Mouse (Mus musculus) gastrocnemius, postnatal 14 days (tissue): Measurements from ENCODE around the gene Eml5. TPM values are rescaled to one million over a fixed set of nuclear protein-coding genes. Genes with fewer than 3 reads are reported as not detected.
A peak's percentile ranks its signal among the peaks of the same experiment; 100 is the strongest.

Source experiments
- DNase-seq: peaks from one replicate; pipeline ENCODE4 v3.0.0; 2021; ENCODE audit warnings: mixed read lengths
- intact Hi-C: fragments of 180-260 bp; cut with DNase I; formaldehyde crosslinking; loops from one replicate; pipeline ENCODE4 v1.15.1; 2025; ENCODE audit warnings: low total_unique reads
- long read RNA-seq, 2 experiments: library from polyadenylated mRNA; stranded (forward); transcript quantifications; one replicate each; pipeline ENCODE4 v2.0.0; 2021
- total RNA-seq, 2 experiments: library from RNA; stranded (reverse); gene quantifications; 2 replicates each; pipeline ENCODE4 v1.2.3; 2021

The Eml5 gene
- 1 to 10 TPM; 1.3 to 1.7 TPM for total RNA-seq
- long read RNA-seq, experiment 1, partial matches to known transcripts: 0 of 2 reads
- long read RNA-seq, experiment 1, other reads (novel, unspliced or antisense): 1 of 2 reads
- long read RNA-seq, experiment 2, partial matches to known transcripts: 0 of 1 reads
- long read RNA-seq, experiment 2, other reads (novel, unspliced or antisense): 1 of 1 reads

GRCm38 (mm10) chr12:98900881-98901801, at the start of gene Eml5:
TSS of gene Eml5 (minus strand) at chr12:98901484.
- intact Hi-C loops: no loop called here
- peak; percentile 76 for DNase-seq

- no peak for DNase-seq
- intact Hi-C loops: no loop called here
These were observed 31.6 kb upstream of the Eml5 start for GRCm38 (mm10) chr12:98932856-98933255.

- intact Hi-C loops: no loop called here
- no peak for DNase-seq
These were observed 31.2 kb upstream of the Eml5 start for GRCm38 (mm10) chr12:98932441-98932840.

GRCm38 (mm10) chr12:98931174-98931573, 29.9 kb upstream of the Eml5 start:
- intact Hi-C loops: no loop called here
- DNase-seq: no peak

DNA sequence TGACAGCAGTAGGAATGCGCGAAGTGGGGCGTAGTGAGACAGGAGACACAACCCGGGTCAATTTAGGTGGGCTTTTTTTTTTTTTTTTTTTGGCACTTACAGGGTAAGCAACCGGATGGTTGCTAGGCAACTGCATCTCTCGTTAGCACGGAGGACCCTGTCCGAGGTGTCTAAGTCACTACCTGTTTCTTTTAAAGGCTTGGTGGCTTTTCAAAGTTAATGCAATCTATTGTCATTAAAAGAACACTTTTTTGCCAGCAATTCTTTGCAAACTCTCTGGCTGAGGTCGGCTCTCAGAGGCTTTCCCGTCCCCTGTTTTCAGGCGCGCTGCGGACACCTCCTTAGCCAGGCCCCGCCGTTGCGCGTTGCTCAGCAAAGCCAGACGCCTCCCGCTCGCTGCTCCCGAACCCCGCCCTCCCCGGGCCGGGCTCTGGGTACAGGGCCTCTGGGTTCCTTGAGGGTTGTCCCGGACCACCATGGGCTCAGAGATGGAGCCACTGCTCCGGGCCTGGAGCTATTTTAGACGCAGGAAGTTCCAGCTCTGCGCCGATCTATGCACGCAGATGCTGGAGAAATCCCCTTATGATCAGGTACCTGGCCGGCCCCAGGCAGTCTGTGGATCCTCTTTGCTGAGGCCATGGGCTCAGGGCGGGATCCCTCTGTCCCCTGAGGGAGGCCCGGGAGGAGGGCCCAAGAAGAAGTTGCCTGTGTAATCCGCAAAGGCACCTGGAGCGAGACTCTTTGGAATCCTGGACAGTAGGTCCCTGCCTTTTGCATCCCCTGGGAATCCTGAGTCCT, 19.1 kb upstream of the Eml5 start, which contains the start of gene Ttc8:
Gene Ttc8, plus strand, starts transcription at position 381 of the 798 bp plus-strand sequence.
- peak; percentile 89 for DNase-seq
- intact Hi-C loops: no loop called here

DNA sequence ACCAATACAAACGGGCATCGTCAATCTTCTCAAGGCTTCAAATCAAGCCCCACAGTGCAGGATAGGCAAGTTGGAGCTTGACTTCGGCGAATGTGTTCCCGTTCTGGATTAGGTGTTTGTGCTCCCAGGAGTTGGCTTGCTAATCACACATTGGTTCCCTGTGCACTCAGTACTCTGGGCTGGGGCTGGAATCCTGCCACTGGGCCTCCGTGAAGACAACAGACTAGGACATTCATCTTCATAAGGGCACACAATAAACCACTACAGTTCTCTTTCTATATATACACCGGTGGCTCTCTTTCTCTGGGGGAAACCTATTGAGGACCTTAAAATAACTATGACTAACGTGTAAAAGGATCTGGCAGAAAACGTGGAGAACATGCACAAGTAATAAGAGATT, 8.8 kb upstream of the Eml5 start:
- intact Hi-C loops: no loop called here
- DNase-seq: no peak

- intact Hi-C loops: no loop called here
- no peak for DNase-seq
These were observed 4.2 kb upstream of the Eml5 start for GRCm38 (mm10) chr12:98905466-98905865.

- DNase-seq: no peak
- intact Hi-C loops: no loop called here
These were observed 873 bp downstream of the Eml5 start for GRCm38 (mm10) chr12:98900341-98900880.

DNA sequence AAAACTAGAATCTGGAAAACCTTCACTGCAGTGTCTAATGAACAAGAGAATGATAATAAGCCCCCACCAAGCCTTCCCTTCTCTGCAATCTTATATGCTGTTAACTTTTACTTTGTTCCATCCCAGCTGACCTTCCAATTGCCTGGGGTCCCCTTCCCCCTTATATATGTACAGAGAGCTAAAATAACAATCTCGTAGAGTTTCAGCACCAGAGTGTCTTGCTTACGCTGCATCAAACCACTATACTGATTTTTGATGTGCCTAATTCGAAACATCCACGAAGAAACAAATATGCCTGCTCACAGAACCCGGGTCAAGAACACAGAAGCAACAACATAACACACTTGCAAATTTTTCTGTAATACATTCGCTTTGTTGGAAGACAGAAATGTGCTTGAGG, 1.6 kb downstream of the Eml5 start:
- DNase-seq: no peak
- intact Hi-C loops: no loop called here

GRCm38 (mm10) chr12:98896761-98897160, 4.5 kb downstream of the Eml5 start:
- intact Hi-C loops: no loop called here
- DNase-seq: no peak

DNA sequence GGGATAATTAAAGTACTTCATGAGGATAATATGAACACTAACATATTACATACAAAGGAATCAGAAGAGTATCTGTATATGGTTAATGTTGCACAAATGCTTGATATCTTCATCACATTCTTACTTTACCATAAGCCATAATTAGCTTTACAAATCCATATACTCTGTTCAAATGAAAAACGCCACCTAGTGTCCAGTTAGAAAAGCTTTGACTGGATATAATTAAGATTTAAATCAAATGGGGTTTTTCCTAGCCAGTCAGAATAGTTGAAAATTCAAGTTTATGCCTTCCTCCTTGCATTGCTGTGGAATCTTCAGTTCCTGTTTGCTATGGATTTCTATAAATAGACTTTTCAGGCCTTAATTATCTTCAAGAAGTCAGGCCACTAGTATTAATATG, 16.8 kb downstream of the Eml5 start:
- intact Hi-C loops: no loop called here
- no peak for DNase-seq

DNA sequence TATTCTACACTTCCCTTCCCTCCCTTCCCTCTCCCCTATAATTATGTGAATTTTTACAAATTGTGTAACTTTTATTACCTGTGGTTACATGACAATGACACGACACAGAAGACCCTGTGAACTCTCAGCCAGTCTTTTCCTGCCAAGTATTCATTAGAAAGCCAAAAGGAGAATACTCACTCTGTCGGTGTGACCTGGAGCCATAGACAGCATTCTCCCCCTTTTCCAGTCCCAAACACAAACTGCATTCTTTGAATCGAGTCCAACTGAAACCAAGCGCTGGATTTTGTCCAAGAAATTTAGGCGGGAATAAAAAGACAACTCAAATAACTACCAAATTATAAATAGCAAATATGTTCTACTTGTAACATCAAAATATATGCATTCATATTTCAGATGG, 19.5 kb downstream of the Eml5 start:
- no peak for DNase-seq
- intact Hi-C loops: no loop called here

- intact Hi-C loops: no loop called here
- no peak for DNase-seq
These were observed 22.6 kb downstream of the Eml5 start for GRCm38 (mm10) chr12:98878693-98879092.

DNA sequence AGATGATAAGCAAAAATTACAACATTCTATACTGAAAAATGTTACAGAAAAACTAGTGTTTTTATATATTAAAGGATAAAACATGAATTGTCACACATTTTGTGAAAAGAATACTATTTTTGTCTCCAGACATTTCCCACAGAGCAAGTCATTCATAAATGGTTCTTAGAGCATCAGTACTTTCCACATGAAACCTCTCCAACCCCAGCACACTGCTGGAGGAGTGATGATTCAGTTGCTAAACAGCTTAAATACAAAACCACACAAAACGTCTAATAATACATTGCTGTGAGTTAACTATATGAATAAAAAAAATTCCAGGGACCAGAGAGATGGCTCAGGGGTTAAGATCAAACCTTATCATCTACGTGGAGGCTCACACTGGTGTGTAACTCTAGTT, 26.1 kb downstream of the Eml5 start:
- DNase-seq: no peak
- intact Hi-C loops: no loop called here

GRCm38 (mm10) chr12:98872836-98873235, 28.4 kb downstream of the Eml5 start:
- DNase-seq: no peak

DNA sequence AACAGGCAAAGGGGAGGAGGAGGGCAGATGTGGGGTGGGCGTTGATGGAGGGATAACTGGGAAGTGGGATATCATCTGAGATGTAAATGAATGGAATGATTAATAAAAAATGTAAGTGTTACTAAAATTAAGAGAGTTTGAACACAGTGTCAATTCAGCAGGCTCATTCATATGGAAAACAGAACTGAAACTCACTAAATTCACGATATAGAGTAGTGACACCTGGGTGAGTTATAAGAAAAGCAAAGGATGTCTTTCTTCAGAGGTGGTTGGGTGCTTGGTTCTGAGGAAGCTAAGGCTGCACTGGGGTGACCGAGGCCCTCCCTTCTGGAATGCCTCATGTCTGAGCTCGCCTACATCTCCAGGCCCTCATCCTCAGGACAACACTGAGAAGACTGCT, 37.8 kb downstream of the Eml5 start:
- intact Hi-C loops: no loop called here
- no peak for DNase-seq

More at GRCm38 (mm10) chr12:98872836-98873235, 28.4 kb downstream of the Eml5 start:
- intact Hi-C loops: no loop called here

DNA sequence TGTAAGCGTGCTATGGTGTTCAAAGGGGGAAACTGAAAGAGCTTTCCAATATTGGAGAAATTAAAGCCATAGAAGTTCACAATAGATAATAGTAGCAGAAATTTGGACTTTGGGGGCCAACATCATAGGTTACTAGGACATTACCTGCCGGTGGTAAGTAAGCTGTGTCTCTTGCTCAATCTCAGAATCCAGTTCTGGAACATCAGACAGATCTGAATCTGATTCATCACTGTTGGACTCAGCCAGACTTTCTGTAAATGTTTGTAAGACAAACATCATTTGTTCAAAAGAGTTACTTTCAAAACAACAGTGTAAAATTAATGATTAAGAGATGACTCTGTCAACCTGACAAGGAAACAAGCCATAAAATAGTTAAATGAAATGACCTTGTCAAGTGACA, 41.0 kb downstream of the Eml5 start:
- intact Hi-C loops: no loop called here
- no peak for DNase-seq

DNA sequence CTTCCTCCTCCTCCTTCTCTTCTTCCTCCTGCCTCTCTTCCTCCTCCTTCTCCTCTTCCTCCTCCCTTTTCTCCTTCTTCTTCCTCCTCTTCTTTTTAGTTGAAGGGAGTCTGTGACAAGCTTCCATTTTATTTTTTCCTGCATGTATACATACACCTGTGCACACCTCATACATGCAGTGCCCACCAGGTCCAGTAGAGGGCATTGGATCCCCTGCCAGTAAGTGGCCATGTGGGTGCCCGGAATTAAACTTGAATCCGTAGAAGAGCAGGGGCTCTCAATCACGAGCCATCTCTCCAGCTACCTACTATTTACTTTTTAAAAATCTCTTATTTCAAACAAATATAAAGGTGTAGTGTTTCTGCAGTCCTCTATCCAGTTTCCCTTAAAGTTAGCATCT, 50.5 kb downstream of the Eml5 start:
- intact Hi-C loops: no loop called here
- peak; percentile 6 for DNase-seq

GRCm38 (mm10) chr12:98844774-98845173, 56.5 kb downstream of the Eml5 start:
- no peak for DNase-seq
- intact Hi-C loops: no loop called here

DNA sequence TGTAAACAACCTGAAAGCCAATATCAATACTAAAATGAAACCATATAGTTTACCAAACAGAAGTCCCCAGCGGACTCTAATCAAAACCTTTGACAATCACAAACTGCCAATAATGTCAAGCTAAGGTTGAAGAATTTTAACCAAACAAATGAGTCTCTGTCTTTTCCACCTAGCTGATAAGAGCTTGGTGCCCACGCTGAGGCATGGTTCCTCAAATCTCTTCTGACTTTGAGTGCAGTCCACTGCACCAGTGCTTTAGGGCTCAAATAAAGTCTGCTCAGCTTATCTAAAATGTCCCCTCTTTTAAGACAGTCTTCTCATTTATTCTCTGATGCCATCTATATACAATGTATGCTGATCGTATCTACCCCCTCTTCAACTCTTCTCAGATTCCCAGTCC, 61.1 kb downstream of the Eml5 start:
- no peak for DNase-seq
- intact Hi-C loops: no loop called here
